Mouse (Mus musculus) heart, embryonic 16.5 days (tissue): ENCODE results near the gene Irf9. TPM values are rescaled to one million over a fixed set of nuclear protein-coding genes. Genes with fewer than 3 reads are reported as not detected.

Experiments
- ATAC-seq: fragments of 200-750 bp; cut with Nextera tagmentation; replicated peaks from 2 replicates; pipeline ENCODE4 v1.8.0; 2017; ENCODE audit warnings: moderate number of reproducible peaks; ENCODE audit not compliant: insufficient read depth, low FRiP score; ENCODE audit errors: extremely low read depth
- H3K27ac ChIP-seq: fragments of 300-500 bp; sonication (generic); 2 replicates; pipeline ENCODE4 v1.5.1; 2014; ENCODE audit warnings: mild to moderate bottlenecking, low read length, control low read depth, moderate library complexity
- H3K27me3 ChIP-seq: fragments of 300-500 bp; sonication (generic); 2 replicates; pipeline ENCODE4 v1.6.1; 2014; ENCODE audit warnings: low read length, mixed read lengths; ENCODE audit not compliant: control insufficient read depth, insufficient read depth
- H3K36me3 ChIP-seq: fragments of 300-500 bp; sonication (generic); 2 replicates; pipeline ENCODE4 v1.6.1; 2014; ENCODE audit not compliant: control insufficient read depth, insufficient read depth
- H3K4me1 ChIP-seq: fragments of 300-500 bp; sonication (generic); 2 replicates; pipeline ENCODE4 v1.6.1; 2014; ENCODE audit warnings: low read length, mixed read lengths; ENCODE audit not compliant: control insufficient read depth, insufficient read depth
- H3K4me2 ChIP-seq: fragments of 300-500 bp; sonication (generic); 2 replicates; pipeline ENCODE4 v1.6.1; 2014; ENCODE audit warnings: low read depth, mild to moderate bottlenecking, control low read depth, low read length
- H3K4me3 ChIP-seq: fragments of 300-500 bp; sonication (generic); 2 replicates; pipeline ENCODE4 v1.5.1; 2014; ENCODE audit warnings: mild to moderate bottlenecking, control low read depth, low read length
- H3K9ac ChIP-seq: fragments of 300-500 bp; sonication (generic); 2 replicates; pipeline ENCODE4 v1.6.1; 2014; ENCODE audit warnings: low read length, control low read depth
- H3K9me3 ChIP-seq: fragments of 300-500 bp; sonication (generic); replicated peaks from 2 replicates; pipeline ENCODE4 v1.6.1; 2016; ENCODE audit warnings: low read length; ENCODE audit not compliant: control insufficient read depth
- WGBS: fragments of 180-500 bp; shearing (Covaris S2); extraction: QIAGEN DNeasy Blood & Tissue Kit; methylation state at CpG from one replicate; pipeline ENCODE4 v1.1.7; 2014; 5-methylcytosine and 5-hydroxymethylcytosine counted together
- polyA plus RNA-seq: library from polyadenylated mRNA; unstranded; fragments of >200 nt; fragmentation: Nextera tagmentation; extraction: Ambion mirVana; gene quantifications from 2 replicates; pipeline ENCODE4 v1.2.1, GENCODE M21; 2015

Gene Irf9
- polyA plus RNA-seq, 1 experiment from 2014 or later: 15.3 TPM

- no peaks in the 10 kb centered on the region for H3K27me3 ChIP-seq
- peak within 1 kb of the TSS; percentile 61 for H3K4me2 ChIP-seq
- no peaks in the 10 kb centered on the region for H3K9me3 ChIP-seq
- no peaks in the 10 kb centered on the region for H3K36me3 ChIP-seq
- peaks cover 10% of the 10 kb centered on the region for H3K4me1 ChIP-seq
- H3K4me3 ChIP-seq: peak within 1 kb of the TSS; percentile 33
- peak within 1 kb of the TSS; percentile 38 for H3K9ac ChIP-seq
- 6% methylated on average over 21 of the region's 21 CpGs for WGBS
- ATAC-seq: peak; percentile 80
- H3K27ac ChIP-seq: 0 out of 2 replicates have a peak within 1 kb of the TSS, but pooled peaks have one; percentile 16
Measured at GRCm38 (mm10) chr14:55617822-55618221, 14.5 kb downstream of the Irf9 start, which contains the start of gene Rec8. TSS of gene Rec8 (plus strand) at chr14:55618037.

DNA sequence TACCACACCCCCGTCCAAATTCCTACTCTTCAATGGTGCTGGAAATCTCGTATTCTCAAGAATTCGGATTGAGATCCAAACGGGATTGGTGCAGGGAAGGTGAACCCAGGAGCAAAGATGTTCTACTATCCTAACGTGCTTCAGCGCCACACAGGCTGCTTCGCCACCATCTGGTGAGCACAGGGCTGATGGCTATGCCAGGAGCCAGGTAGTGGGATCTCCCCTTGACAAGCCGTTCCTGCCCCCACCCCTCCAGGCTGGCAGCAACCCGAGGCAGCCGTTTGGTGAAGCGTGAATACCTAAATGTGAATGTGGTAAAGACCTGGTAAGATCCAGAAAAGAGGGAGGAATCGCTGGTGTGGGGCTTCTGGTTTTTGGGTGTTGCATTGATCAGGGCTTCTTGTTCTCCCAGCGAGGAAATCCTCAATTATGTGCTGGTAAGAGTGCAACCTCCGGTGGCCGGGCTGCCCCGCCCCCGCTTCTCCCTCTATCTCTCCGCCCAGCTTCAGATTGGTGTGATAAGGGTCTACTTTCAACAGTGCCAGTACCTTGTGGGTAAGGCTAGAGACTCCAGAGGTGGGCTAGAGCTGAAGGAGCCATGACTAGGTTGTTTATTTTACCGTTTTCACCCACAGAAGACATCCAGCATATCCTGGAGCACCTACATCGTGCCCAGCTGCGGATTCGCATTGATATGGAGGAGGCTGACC is 15.3 kb downstream of the Irf9 start:
- Histone ChIP-seq H3K27ac (no peak overlapping the region), H3K4me3 (peak overlapping the region; percentile 33), H3K9ac (0 out of 2 replicates have a peak overlapping the region, but pooled peaks have one; percentile 38), H3K4me1 (peaks cover 10% of the 10 kb centered on the region), H3K4me2 (peak overlapping the region; percentile 61), H3K36me3 (no peaks in the 10 kb centered on the region), H3K27me3 (no peaks in the 10 kb centered on the region), H3K9me3 (no peaks in the 10 kb centered on the region)
- ATAC-seq: no peak
- 28% methylated on average over 22 of the region's 22 CpGs for WGBS

DNA sequence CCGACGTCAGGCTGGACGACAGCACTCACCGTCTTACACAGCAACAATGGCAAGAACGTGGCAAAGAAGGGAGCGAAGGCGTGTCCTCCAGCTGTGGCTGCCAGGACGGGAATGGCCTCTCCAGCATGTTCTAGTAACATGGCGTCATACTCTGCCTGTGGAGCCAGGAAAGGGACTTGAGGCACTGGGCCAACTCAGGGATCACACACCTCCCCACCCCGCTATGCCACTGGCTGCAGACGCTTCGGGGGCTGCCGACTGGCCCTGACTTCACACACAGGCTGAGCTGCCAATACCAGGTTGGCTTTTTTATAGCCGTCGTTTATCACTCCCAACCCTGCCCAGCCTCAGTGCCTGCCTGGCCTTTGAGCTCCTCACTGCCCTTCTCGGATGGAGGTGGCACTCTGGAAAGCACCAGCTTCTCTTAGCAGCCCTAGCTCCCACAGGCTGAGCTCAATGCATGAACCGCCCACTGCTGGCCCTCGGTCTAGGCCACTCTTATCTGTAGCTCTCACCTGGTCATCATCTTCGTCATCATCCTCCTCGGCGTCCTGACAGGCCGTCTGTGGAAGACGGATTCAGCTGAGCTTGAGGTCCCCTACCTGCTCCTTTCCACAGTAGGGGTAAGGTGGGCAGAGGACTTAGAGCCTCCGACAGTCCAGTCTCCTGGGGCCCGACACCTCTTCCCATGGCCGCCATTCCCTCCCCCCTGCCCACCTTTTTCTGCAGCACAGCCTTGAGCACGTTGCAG is 24.9 kb downstream of the Irf9 start:
- Histone ChIP-seq H3K27me3 (no peaks in the 10 kb centered on the region), H3K4me3 (no peak overlapping the region), H3K9me3 (no peaks in the 10 kb centered on the region), H3K9ac (no peak overlapping the region), H3K4me1 (no peaks in the 10 kb centered on the region), H3K27ac (no peak overlapping the region), H3K36me3 (peaks cover 77% of the 10 kb centered on the region), H3K4me2 (no peak overlapping the region)
- 89% methylated on average over 27 of the region's 27 CpGs for WGBS
- ATAC-seq: no peak

GRCm38 (mm10) chr14:55629312-55629711 is 25.9 kb downstream of the Irf9 start:
- no peak for ATAC-seq
- WGBS: 54% methylated on average over 5 of the region's 5 CpGs
- H3K9me3 ChIP-seq: no peaks in the 10 kb centered on the region
- H3K4me1 ChIP-seq: no peaks in the 10 kb centered on the region
- no peak overlapping the region for H3K27ac ChIP-seq
- no peak overlapping the region for H3K9ac ChIP-seq
- H3K27me3 ChIP-seq: no peaks in the 10 kb centered on the region
- no peak overlapping the region for H3K4me2 ChIP-seq
- H3K4me3 ChIP-seq: no peak overlapping the region
- H3K36me3 ChIP-seq: peaks cover 84% of the 10 kb centered on the region

- Histone ChIP-seq H3K36me3 (peaks cover 71% of the 10 kb centered on the region), H3K4me2 (peak overlapping the region; percentile 89), H3K27me3 (no peaks in the 10 kb centered on the region), H3K9ac (peak overlapping the region; percentile 84), H3K9me3 (no peaks in the 10 kb centered on the region), H3K4me3 (peak overlapping the region; percentile 81), H3K4me1 (peaks cover 11% of the 10 kb centered on the region), H3K27ac (peak overlapping the region; percentile 69)
- ATAC-seq: peak; percentile 31
- 3% methylated on average over 23 of the region's 23 CpGs for WGBS
Measured at GRCm38 (mm10) chr14:55634874-55635522, 31.6 kb downstream of the Irf9 start.

- peaks cover 11% of the 10 kb centered on the region for H3K4me1 ChIP-seq
- H3K27ac ChIP-seq: peak within 1 kb of the TSS; percentile 69
- peak; percentile 88 for ATAC-seq
- peaks cover 71% of the 10 kb centered on the region for H3K36me3 ChIP-seq
- H3K9me3 ChIP-seq: no peaks in the 10 kb centered on the region
- H3K9ac ChIP-seq: peak within 1 kb of the TSS; percentile 84
- peak within 1 kb of the TSS; percentile 89 for H3K4me2 ChIP-seq
- H3K4me3 ChIP-seq: peak within 1 kb of the TSS; percentile 81
- no peaks in the 10 kb centered on the region for H3K27me3 ChIP-seq
- under 1% methylated on average over 33 of the region's 33 CpGs for WGBS
Measured at GRCm38 (mm10) chr14:55635523-55636007, 32.2 kb downstream of the Irf9 start, which contains the start of gene Ipo4. TSS of gene Ipo4 (minus strand) at chr14:55635957.

DNA sequence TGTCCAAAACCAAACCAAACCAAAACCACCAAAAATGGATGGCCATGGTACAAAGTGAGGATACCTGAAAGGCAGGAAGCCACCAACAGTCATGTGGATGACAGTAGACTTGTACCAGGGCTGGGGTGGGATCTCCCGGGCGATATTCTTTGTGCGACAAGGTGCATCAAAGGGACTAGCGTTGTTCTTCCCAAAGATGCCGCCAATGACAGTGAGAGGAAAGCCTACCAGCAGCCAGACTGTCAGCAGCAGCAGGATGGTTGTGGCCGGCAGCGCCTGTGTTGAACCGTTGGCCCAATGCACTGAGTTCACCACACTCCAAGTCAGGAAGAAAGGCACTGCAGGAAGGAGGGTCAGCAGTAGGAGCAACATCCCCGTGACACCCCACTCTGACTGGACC is 34.4 kb downstream of the Irf9 start, which contains the start of gene Gm49378:
Gm49378 (minus strand) TSS at position 101 of the 400 bp plus-strand sequence.
- Histone ChIP-seq H3K9ac (no peak within 1 kb of the TSS), H3K27me3 (no peaks in the 10 kb centered on the region), H3K4me3 (no peak within 1 kb of the TSS), H3K4me2 (no peak within 1 kb of the TSS), H3K4me1 (peaks cover 17% of the 10 kb centered on the region), H3K9me3 (no peaks in the 10 kb centered on the region), H3K27ac (no peak within 1 kb of the TSS), H3K36me3 (peaks cover 58% of the 10 kb centered on the region)
- no peak for ATAC-seq
- 91% methylated on average over 9 of the region's 9 CpGs for WGBS

- H3K4me1 ChIP-seq: peaks cover 23% of the 10 kb centered on the region
- no peak overlapping the region for H3K27ac ChIP-seq
- 96% methylated on average over 14 of the region's 14 CpGs for WGBS
- H3K36me3 ChIP-seq: peaks cover 47% of the 10 kb centered on the region
- no peak overlapping the region for H3K4me2 ChIP-seq
- no peak overlapping the region for H3K9ac ChIP-seq
- no peak overlapping the region for H3K4me3 ChIP-seq
- no peaks in the 10 kb centered on the region for H3K9me3 ChIP-seq
- ATAC-seq: no peak
- no peaks in the 10 kb centered on the region for H3K27me3 ChIP-seq
Measured at GRCm38 (mm10) chr14:55640816-55641215, 37.4 kb downstream of the Irf9 start.
